Mouse (Mus musculus) myocyte (in vitro differentiated cells): ENCODE results near the gene Oasl1. TPM values are rescaled to one million over a fixed set of nuclear protein-coding genes. Genes with fewer than 3 reads are reported as not detected.

Experiments used
- H3K27me3 ChIP-seq: one replicate; pipeline ENCODE4 v1.6.1; 2011; ENCODE audit not compliant: control insufficient read depth, insufficient read depth, insufficient read length
- H3K36me3 ChIP-seq: one replicate; pipeline ENCODE4 v1.6.1; 2011; ENCODE audit not compliant: control insufficient read depth, insufficient read depth
- H3K4me2 ChIP-seq: one replicate; pipeline ENCODE4 v1.6.1; 2011; ENCODE audit warnings: low read depth, control low read depth
- H3K4me3 ChIP-seq: one replicate; pipeline ENCODE4 v1.5.1; 2011; ENCODE audit warnings: mild to moderate bottlenecking, control low read depth, moderate library complexity
- H3K79me2 ChIP-seq: one replicate; pipeline ENCODE4 v1.6.1; 2011; ENCODE audit not compliant: control insufficient read depth, insufficient read depth
- H3ac ChIP-seq: one replicate; pipeline ENCODE4 v1.6.1; 2011; ENCODE audit not compliant: control insufficient read depth, insufficient read length
- CEBPB ChIP-seq: IDR thresholded peaks from 2 replicates; pipeline ENCODE4 v1.6.1; 2011; ENCODE audit warnings: mild to moderate bottlenecking, moderate library complexity; ENCODE audit not compliant: poor library complexity, insufficient read depth, severe bottlenecking
- E2F4 ChIP-seq: IDR thresholded peaks from one replicate; pipeline ENCODE4 v1.6.1; 2011; ENCODE audit warnings: mild to moderate bottlenecking, control low read depth, moderate library complexity; ENCODE audit not compliant: insufficient read depth
- MAX ChIP-seq: IDR thresholded peaks from one replicate; pipeline ENCODE4 v1.6.1; 2011; ENCODE audit warnings: low read depth, mild to moderate bottlenecking, control low read depth
- MYOD1 ChIP-seq, 3 experiments: IDR thresholded peaks; one replicate each; pipeline ENCODE4 v1.6.1; 2011; ENCODE audit warnings: control low read depth in 2 of 3, low read depth in 2 of 3, mild to moderate bottlenecking in 2 of 3, moderate library complexity in 1 of 3; ENCODE audit not compliant: insufficient read length in 2 of 3, control insufficient read depth in 1 of 3
- MYOG ChIP-seq, 3 experiments: IDR thresholded peaks; one replicate each; pipeline ENCODE4 v1.6.1; 2011; ENCODE audit warnings: control low read depth in 2 of 3, low read depth in 2 of 3, mild to moderate bottlenecking in 2 of 3; ENCODE audit not compliant: insufficient read length in 2 of 3, control insufficient read depth in 1 of 3, insufficient read depth in 1 of 3
- POLR2A ChIP-seq: IDR thresholded peaks from one replicate; pipeline ENCODE4 v1.6.1; 2011; ENCODE audit warnings: low read depth, mild to moderate bottlenecking, control low read depth, moderate library complexity; ENCODE audit not compliant: insufficient read length
- POLR2AphosphoS2 ChIP-seq: IDR thresholded peaks from one replicate; pipeline ENCODE4 v1.6.1; 2011; ENCODE audit warnings: low read depth, control low read depth; ENCODE audit not compliant: insufficient read length
- REST ChIP-seq: IDR thresholded peaks from one replicate; pipeline ENCODE4 v1.6.1; 2011; ENCODE audit warnings: mild to moderate bottlenecking, control low read depth, moderate library complexity; ENCODE audit not compliant: insufficient read depth, insufficient read length
- SRF ChIP-seq: IDR thresholded peaks from one replicate; pipeline ENCODE4 v1.6.1; 2011; ENCODE audit warnings: low read depth; ENCODE audit not compliant: control insufficient read depth, insufficient read length
- TCF12 ChIP-seq: IDR thresholded peaks from one replicate; pipeline ENCODE4 v1.6.1; 2011; ENCODE audit warnings: mild to moderate bottlenecking, control low read depth; ENCODE audit not compliant: poor library complexity, insufficient read depth, severe bottlenecking
- TCF3 ChIP-seq: IDR thresholded peaks from one replicate; pipeline ENCODE4 v1.6.1; 2011; ENCODE audit warnings: low read depth, control low read depth; ENCODE audit not compliant: insufficient read length
- USF1 ChIP-seq: IDR thresholded peaks from one replicate; pipeline ENCODE4 v1.6.1; 2011; ENCODE audit warnings: low read depth, mild to moderate bottlenecking, control low read depth, moderate library complexity
- polyA plus RNA-seq: library from polyadenylated mRNA; unstranded; fragments of >200 nt; fragmentation: generic; extraction: Trizol; gene quantifications from one replicate; pipeline ENCODE4 v1.2.1, GENCODE M21; 2012; ENCODE audit warnings: missing spikeins

The Oasl1 gene
- polyA plus RNA-seq, 1 experiment, result 0.56 TPM

DNA sequence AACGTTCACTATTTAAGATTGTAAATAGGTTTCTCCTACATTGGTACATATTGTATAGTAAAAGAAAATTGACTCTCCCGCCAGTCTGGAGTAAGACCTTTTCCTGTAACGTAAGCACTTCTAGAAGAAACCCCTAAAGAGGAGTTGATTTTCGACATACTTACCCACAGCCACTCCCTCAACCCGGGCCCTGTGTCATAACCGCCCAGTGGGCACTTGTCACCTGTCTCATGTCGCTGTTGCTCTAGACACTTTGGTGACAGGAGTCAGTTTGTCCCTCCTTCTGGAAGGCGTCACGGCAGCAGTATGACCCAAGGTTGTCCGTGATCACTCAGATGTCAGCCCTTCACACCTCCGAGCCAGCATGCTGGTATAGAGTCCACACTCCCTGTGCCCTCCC, 40.0 kb upstream of the Oasl1 start:
- H3ac ChIP-seq, result no peak overlapping the region
- no peaks in the 10 kb centered on the region for H3K79me2 ChIP-seq
- H3K36me3 ChIP-seq, result no peaks in the 10 kb centered on the region
- no peak overlapping the region for H3K4me2 ChIP-seq
- no peak overlapping the region for H3K4me3 ChIP-seq
- TF ChIP-seq TCF12, result no peak
- TF ChIP-seq MYOD1 (IDR thresholded peaks at IDR 0.05; ENCODE audit: control insufficient read depth in 1 of 3, insufficient read length in 2 of 3, low read depth in 2 of 3), result no peak
- no peak for TF ChIP-seq MAX
- no peak for TF ChIP-seq CEBPB
- TF ChIP-seq USF1, result no peak
- TF ChIP-seq E2F4, result no peak
- TF ChIP-seq POLR2AphosphoS2, result no peak
- TF ChIP-seq TCF3, result no peak
- no peak for TF ChIP-seq REST
- TF ChIP-seq SRF, result no peak
- TF ChIP-seq POLR2A, result no peak
- no peak for TF ChIP-seq MYOG (IDR thresholded peaks at IDR 0.05; ENCODE audit: control insufficient read depth in 1 of 3, insufficient read depth in 1 of 3, insufficient read length in 2 of 3, low read depth in 2 of 3)
- peaks cover 15% of the 10 kb centered on the region for H3K27me3 ChIP-seq

- Histone ChIP-seq H3K27me3 (no peaks in the 10 kb centered on the region), H3K79me2 (no peaks in the 10 kb centered on the region), H3K4me2 (no peak overlapping the region), H3ac (no peak overlapping the region), H3K36me3 (no peaks in the 10 kb centered on the region), H3K4me3 (no peak overlapping the region)
- TF ChIP-seq CEBPB (no peak), MAX (no peak), MYOD1 (IDR thresholded peaks at IDR 0.05; ENCODE audit: control insufficient read depth in 1 of 3, insufficient read length in 2 of 3, low read depth in 2 of 3) (no peak), SRF (no peak), MYOG (IDR thresholded peaks at IDR 0.05; ENCODE audit: control insufficient read depth in 1 of 3, insufficient read depth in 1 of 3, insufficient read length in 2 of 3, low read depth in 2 of 3) (no peak), TCF12 (no peak), TCF3 (no peak), USF1 (no peak), POLR2AphosphoS2 (no peak), REST (no peak), E2F4 (no peak)
Observed at GRCm38 (mm10) chr5:114886801-114887200, 36.2 kb upstream of the Oasl1 start.

GRCm38 (mm10) chr5:114888995-114889394, 34.0 kb upstream of the Oasl1 start:
- Histone ChIP-seq H3K4me3 (no peak overlapping the region), H3K4me2 (no peak overlapping the region), H3K36me3 (no peaks in the 10 kb centered on the region), H3K79me2 (no peaks in the 10 kb centered on the region), H3K27me3 (no peaks in the 10 kb centered on the region), H3ac (no peak overlapping the region)
- TF ChIP-seq POLR2AphosphoS2 (no peak), TCF3 (no peak), REST (no peak), MAX (no peak), CEBPB (no peak), MYOG (IDR thresholded peaks at IDR 0.05; ENCODE audit: control insufficient read depth in 1 of 3, insufficient read depth in 1 of 3, insufficient read length in 2 of 3, low read depth in 2 of 3) (no peak), POLR2A (no peak), MYOD1 (IDR thresholded peaks at IDR 0.05; ENCODE audit: control insufficient read depth in 1 of 3, insufficient read length in 2 of 3, low read depth in 2 of 3) (no peak), E2F4 (no peak), USF1 (no peak), TCF12 (no peak), SRF (no peak)

- Histone ChIP-seq H3K4me2 (no peak overlapping the region), H3K4me3 (no peak overlapping the region), H3K36me3 (no peaks in the 10 kb centered on the region), H3ac (no peak overlapping the region), H3K79me2 (no peaks in the 10 kb centered on the region), H3K27me3 (no peaks in the 10 kb centered on the region)
- no peak for TF ChIP-seq POLR2A
- TF ChIP-seq MYOD1 (IDR thresholded peaks at IDR 0.05; ENCODE audit: control insufficient read depth in 1 of 3, insufficient read length in 2 of 3, low read depth in 2 of 3), result no peak
- no peak for TF ChIP-seq MAX
- TF ChIP-seq CEBPB, result no peak
- TF ChIP-seq TCF3, result no peak
- no peak for TF ChIP-seq SRF
Observed at GRCm38 (mm10) chr5:114895542-114895941, 27.5 kb upstream of the Oasl1 start.
